Mouse (Mus musculus) forebrain, embryonic 14.5 days (tissue): ENCODE data around the gene Pnpla1. TPM values are rescaled to one million over a fixed set of nuclear protein-coding genes. Genes with fewer than 3 reads are reported as not detected.

ENCODE experiments used
- ATAC-seq: fragments of 200-750 bp; cut with Nextera tagmentation; 2 replicates; pipeline ENCODE4 v1.8.0; 2017; ENCODE audit warnings: mild to moderate bottlenecking, moderate library complexity
- DNase-seq: peaks from one replicate; pipeline ENCODE4 v3.0.0-alpha.2; 2015; ENCODE audit warnings: low spot score
- H3K27ac ChIP-seq: fragments of 300-500 bp; sonication (generic); 2 replicates; pipeline ENCODE4 v1.5.1; 2014; ENCODE audit warnings: low read depth, mild to moderate bottlenecking, control low read depth, low read length, moderate library complexity
- H3K27me3 ChIP-seq: fragments of 300-500 bp; sonication (generic); replicated peaks from 2 replicates; pipeline ENCODE4 v1.6.1; 2014; ENCODE audit warnings: low read length, control low read depth, mixed read lengths; ENCODE audit not compliant: control insufficient read depth, insufficient read depth
- H3K36me3 ChIP-seq: fragments of 300-500 bp; sonication (generic); 2 replicates; pipeline ENCODE4 v1.6.1; 2014; ENCODE audit warnings: low read length, control low read depth; ENCODE audit not compliant: control insufficient read depth, insufficient read depth
- H3K4me1 ChIP-seq: fragments of 300-500 bp; sonication (generic); 2 replicates; pipeline ENCODE4 v1.6.1; 2014; ENCODE audit warnings: antibody characterized with exemption, low read length, control low read depth; ENCODE audit not compliant: control insufficient read depth, insufficient read depth
- H3K4me2 ChIP-seq: fragments of 300-500 bp; sonication (generic); 2 replicates; pipeline ENCODE4 v1.6.1; 2014; ENCODE audit warnings: mild to moderate bottlenecking, control low read depth, low read length
- H3K4me3 ChIP-seq: fragments of 300-500 bp; sonication (generic); 2 replicates; pipeline ENCODE4 v1.5.1; 2014; ENCODE audit warnings: low read depth, low read length, control low read depth
- H3K9ac ChIP-seq: fragments of 300-500 bp; sonication (generic); 2 replicates; pipeline ENCODE4 v1.6.1; 2014; ENCODE audit warnings: mild to moderate bottlenecking, low read length, control low read depth, moderate library complexity
- H3K9me3 ChIP-seq: fragments of 300-500 bp; sonication (generic); replicated peaks from 2 replicates; pipeline ENCODE4 v1.6.1; 2016; ENCODE audit warnings: low read length, control low read depth, mixed read lengths; ENCODE audit not compliant: control insufficient read depth
- WGBS: fragments of 180-500 bp; shearing (Covaris S2); extraction: QIAGEN DNeasy Blood & Tissue Kit; methylation state at CpG from one replicate; pipeline ENCODE4 v1.1.7; 2014; 5-methylcytosine and 5-hydroxymethylcytosine counted together
- polyA plus RNA-seq: library from polyadenylated mRNA; unstranded; fragments of >200 nt; fragmentation: Nextera tagmentation; extraction: Ambion mirVana; gene quantifications from 2 replicates; pipeline ENCODE4 v1.2.1, GENCODE M21; 2014

Gene Pnpla1
- polyA plus RNA-seq, 1 experiment from 2014 or later, result not detected

GRCm38 (mm10) chr17:28885231-28885630 lies 27.0 kb downstream of the Pnpla1 start:
- 88% methylated on average over 8 of the region's 8 CpGs for WGBS
- 0 out of 2 replicates have a peak, but pooled peaks cover under 1% of the 10 kb centered on the region for H3K4me1 ChIP-seq
- H3K9me3 ChIP-seq, result 0 out of 2 replicates have a peak, but pooled peaks cover 3% of the 10 kb centered on the region
- no peaks in the 10 kb centered on the region for H3K27me3 ChIP-seq
- no peak for ATAC-seq
- H3K4me3 ChIP-seq, result no peak overlapping the region
- H3K4me2 ChIP-seq, result no peak overlapping the region
- no peak overlapping the region for H3K27ac ChIP-seq
- DNase-seq, result no peak
- H3K36me3 ChIP-seq, result no peaks in the 10 kb centered on the region
- no peak overlapping the region for H3K9ac ChIP-seq

- ATAC-seq, result no peak
- Histone ChIP-seq H3K27ac (no peak overlapping the region), H3K9me3 (0 out of 2 replicates have a peak, but pooled peaks cover 3% of the 10 kb centered on the region), H3K4me2 (no peak overlapping the region), H3K4me1 (no peaks in the 10 kb centered on the region), H3K4me3 (no peak overlapping the region), H3K36me3 (no peaks in the 10 kb centered on the region), H3K9ac (no peak overlapping the region), H3K27me3 (no peaks in the 10 kb centered on the region)
- DNase-seq, result no peak
- 85% methylated on average over 8 of the region's 8 CpGs for WGBS
Observed at GRCm38 (mm10) chr17:28886266-28886665, 28.1 kb downstream of the Pnpla1 start.

GRCm38 (mm10) chr17:28894050-28894767 lies 36.0 kb downstream of the Pnpla1 start:
- Histone ChIP-seq H3K9me3 (no peaks in the 10 kb centered on the region), H3K4me3 (no peak overlapping the region), H3K4me1 (no peaks in the 10 kb centered on the region), H3K27ac (no peak overlapping the region), H3K9ac (no peak overlapping the region), H3K4me2 (no peak overlapping the region), H3K36me3 (no peaks in the 10 kb centered on the region), H3K27me3 (no peaks in the 10 kb centered on the region)
- no peak for DNase-seq
- ATAC-seq, result no peak
- WGBS, result 88% methylated on average over 11 of the region's 11 CpGs

- Histone ChIP-seq H3K9ac (no peak overlapping the region), H3K4me2 (no peak overlapping the region), H3K4me3 (no peak overlapping the region), H3K4me1 (no peaks in the 10 kb centered on the region), H3K27me3 (no peaks in the 10 kb centered on the region), H3K27ac (no peak overlapping the region), H3K36me3 (no peaks in the 10 kb centered on the region), H3K9me3 (no peaks in the 10 kb centered on the region)
- DNase-seq, result no peak
- WGBS, result 95% methylated on average over 21 of the region's 21 CpGs
- ATAC-seq, result no peak
Observed at GRCm38 (mm10) chr17:28895217-28895875, 37.1 kb downstream of the Pnpla1 start.

- H3K4me3 ChIP-seq, result no peak overlapping the region
- H3K4me1 ChIP-seq, result no peaks in the 10 kb centered on the region
- H3K27me3 ChIP-seq, result no peaks in the 10 kb centered on the region
- H3K4me2 ChIP-seq, result no peak overlapping the region
- no peaks in the 10 kb centered on the region for H3K36me3 ChIP-seq
- 93% methylated on average over 11 of the region's 11 CpGs for WGBS
- no peak for ATAC-seq
- no peak for DNase-seq
- H3K9me3 ChIP-seq, result no peaks in the 10 kb centered on the region
- H3K9ac ChIP-seq, result no peak overlapping the region
- no peak overlapping the region for H3K27ac ChIP-seq
Observed at GRCm38 (mm10) chr17:28896095-28896780, 38.0 kb downstream of the Pnpla1 start.

GRCm38 (mm10) chr17:28897817-28898216 lies 39.6 kb downstream of the Pnpla1 start:
- Histone ChIP-seq H3K27ac (no peak overlapping the region), H3K4me3 (no peak overlapping the region), H3K36me3 (no peaks in the 10 kb centered on the region), H3K9ac (no peak overlapping the region), H3K4me1 (no peaks in the 10 kb centered on the region), H3K27me3 (no peaks in the 10 kb centered on the region), H3K9me3 (no peaks in the 10 kb centered on the region), H3K4me2 (no peak overlapping the region)
- DNase-seq (no peak), ATAC-seq (no peak)
- 93% methylated on average over 5 of the region's 5 CpGs for WGBS

- no peak overlapping the region for H3K27ac ChIP-seq
- 83% methylated on average over 5 of the region's 5 CpGs for WGBS
- DNase-seq, result no peak
- H3K4me3 ChIP-seq, result no peak overlapping the region
- H3K4me1 ChIP-seq, result no peaks in the 10 kb centered on the region
- no peak for ATAC-seq
- H3K9me3 ChIP-seq, result no peaks in the 10 kb centered on the region
- no peaks in the 10 kb centered on the region for H3K36me3 ChIP-seq
- H3K4me2 ChIP-seq, result no peak overlapping the region
- H3K9ac ChIP-seq, result no peak overlapping the region
- H3K27me3 ChIP-seq, result no peaks in the 10 kb centered on the region
Observed at GRCm38 (mm10) chr17:28898249-28898648, 40.0 kb downstream of the Pnpla1 start.

- Histone ChIP-seq H3K9me3 (no peaks in the 10 kb centered on the region), H3K4me2 (no peak overlapping the region), H3K4me3 (no peak overlapping the region), H3K9ac (no peak overlapping the region), H3K36me3 (no peaks in the 10 kb centered on the region), H3K4me1 (no peaks in the 10 kb centered on the region), H3K27ac (no peak overlapping the region), H3K27me3 (no peaks in the 10 kb centered on the region)
- 75% methylated on average over 19 of the region's 19 CpGs for WGBS
- DNase-seq (no peak), ATAC-seq (no peak)
Observed at GRCm38 (mm10) chr17:28899427-28899826, 41.2 kb downstream of the Pnpla1 start.

- H3K9me3 ChIP-seq, result no peaks in the 10 kb centered on the region
- no peak overlapping the region for H3K27ac ChIP-seq
- H3K4me1 ChIP-seq, result no peaks in the 10 kb centered on the region
- no peak overlapping the region for H3K4me3 ChIP-seq
- no peaks in the 10 kb centered on the region for H3K36me3 ChIP-seq
- no peak overlapping the region for H3K4me2 ChIP-seq
- 65% methylated on average over 4 of the region's 4 CpGs for WGBS
- DNase-seq (no peak), ATAC-seq (no peak)
- H3K9ac ChIP-seq, result no peak overlapping the region
- no peaks in the 10 kb centered on the region for H3K27me3 ChIP-seq
Observed at GRCm38 (mm10) chr17:28901559-28901958, 43.3 kb downstream of the Pnpla1 start.
